Mouse (Mus musculus): ENCODE data around the gene Olfr331. TPM values are rescaled to one million over a fixed set of nuclear protein-coding genes. Genes with fewer than 3 reads are reported as not detected.
"Not testable (repeated sequence)": the region's sequence is repeated elsewhere in the genome, so short reads cannot be mapped to it uniquely, and the experiment has no call there.

Olfr331 gene
- polyA plus RNA-seq (2016; fragmentation: Nextera tagmentation; extraction: Ambion mirVana), result not detected in 2 replicates

- H3K27ac ChIP-seq; H3K9me3 ChIP-seq; H3K4me1 ChIP-seq; DNase-seq (ENCODE audit: extremely low spot score, low spot score); H3K27me3 ChIP-seq (ENCODE audit: poor library complexity, severe bottlenecking); H3K36me3 ChIP-seq (replicated peaks); H3K4me3 ChIP-seq: not testable (repeated sequence)
Observed at GRCm38 (mm10) chr11:58502472-58502871, at the start of gene Olfr331. TSS of gene Olfr331 (minus strand) at chr11:58502572.

- Histone ChIP-seq H3K4me1 (no peaks in the 10 kb centered on the region), H3K27me3 (ENCODE audit: poor library complexity, severe bottlenecking) (no peaks in the 10 kb centered on the region), H3K36me3 (replicated peaks) (no peaks in the 10 kb centered on the region), H3K27ac (no peak within 1 kb of the TSS), H3K9me3 (no peaks in the 10 kb centered on the region), H3K4me3 (no peak within 1 kb of the TSS)
- WGBS, result 83% methylated on average over 5 of the region's 5 CpGs
- no peak for DNase-seq (ENCODE audit: extremely low spot score, low spot score)
Observed at GRCm38 (mm10) chr11:58546322-58546721, 44.0 kb upstream of the Olfr331 start, which contains the start of gene Olfr329-ps. TSS of gene Olfr329-ps (minus strand) at chr11:58546422.

- H3K27ac ChIP-seq; H3K36me3 ChIP-seq (replicated peaks); H3K27me3 ChIP-seq (ENCODE audit: poor library complexity, severe bottlenecking); H3K4me1 ChIP-seq; DNase-seq (ENCODE audit: extremely low spot score, low spot score); H3K4me3 ChIP-seq; H3K9me3 ChIP-seq: not testable (repeated sequence)
Observed at GRCm38 (mm10) chr11:58534736-58535135, 32.4 kb upstream of the Olfr331 start, which contains the start of gene Olfr330. TSS of gene Olfr330 (minus strand) at chr11:58534836.

- H3K27me3 ChIP-seq (ENCODE audit: poor library complexity, severe bottlenecking); DNase-seq (ENCODE audit: extremely low spot score, low spot score); H3K9me3 ChIP-seq; H3K36me3 ChIP-seq (replicated peaks); H3K27ac ChIP-seq; H3K4me3 ChIP-seq; H3K4me1 ChIP-seq: not testable (repeated sequence)
- 92% methylated on average over 8 of the region's 9 CpGs for WGBS
Observed at GRCm38 (mm10) chr11:58519756-58520155, 17.4 kb upstream of the Olfr331 start.

GRCm38 (mm10) chr11:58518916-58519315 lies 16.5 kb upstream of the Olfr331 start:
- not testable (repeated sequence) for H3K36me3 ChIP-seq (replicated peaks); DNase-seq (ENCODE audit: extremely low spot score, low spot score); H3K9me3 ChIP-seq; H3K27me3 ChIP-seq (ENCODE audit: poor library complexity, severe bottlenecking); H3K4me3 ChIP-seq; H3K4me1 ChIP-seq; H3K27ac ChIP-seq
- 94% methylated on average over 18 of the region's 18 CpGs for WGBS

GRCm38 (mm10) chr11:58509058-58509457 lies 6.7 kb upstream of the Olfr331 start:
- H3K9me3 ChIP-seq; DNase-seq (ENCODE audit: extremely low spot score, low spot score); H3K27me3 ChIP-seq (ENCODE audit: poor library complexity, severe bottlenecking); H3K36me3 ChIP-seq (replicated peaks); H3K4me3 ChIP-seq; H3K27ac ChIP-seq; H3K4me1 ChIP-seq: not testable (repeated sequence)
- 89% methylated on average over 19 of the region's 19 CpGs for WGBS

GRCm38 (mm10) chr11:58499290-58499689 lies 3.1 kb downstream of the Olfr331 start:
- Histone ChIP-seq H3K9me3 (no peaks in the 10 kb centered on the region; the same call in 1 of the 2 replicates), H3K36me3 (replicated peaks) (no peaks in the 10 kb centered on the region), H3K4me3 (no peak overlapping the region), H3K27ac (no peak overlapping the region), H3K4me1 (no peaks in the 10 kb centered on the region), H3K27me3 (ENCODE audit: poor library complexity, severe bottlenecking) (no peaks in the 10 kb centered on the region)
- no peak for DNase-seq (ENCODE audit: extremely low spot score, low spot score)
- 73% methylated on average over 3 of the region's 3 CpGs for WGBS

- H3K4me1 ChIP-seq, result no peaks in the 10 kb centered on the region
- no peak overlapping the region for H3K4me3 ChIP-seq
- H3K36me3 ChIP-seq (replicated peaks), result no peaks in the 10 kb centered on the region
- DNase-seq (ENCODE audit: extremely low spot score, low spot score), result no peak
- no peaks in the 10 kb centered on the region for H3K27me3 ChIP-seq (ENCODE audit: poor library complexity, severe bottlenecking)
- H3K9me3 ChIP-seq, result no peaks in the 10 kb centered on the region; the same call in 1 of the 2 replicates
- 84% methylated on average over 9 of the region's 9 CpGs for WGBS
- H3K27ac ChIP-seq, result no peak overlapping the region
Observed at GRCm38 (mm10) chr11:58498761-58499160, 3.6 kb downstream of the Olfr331 start.

- Histone ChIP-seq H3K9me3 (no peaks in the 10 kb centered on the region; the same call in 1 of the 2 replicates), H3K4me1 (no peaks in the 10 kb centered on the region), H3K27me3 (ENCODE audit: poor library complexity, severe bottlenecking) (no peaks in the 10 kb centered on the region), H3K36me3 (replicated peaks) (no peaks in the 10 kb centered on the region), H3K4me3 (no peak within 1 kb of the TSS), H3K27ac (no peak within 1 kb of the TSS)
- whole genome bisulfite sequencing, result 93% methylated on average over 2 of the region's 2 CpGs
- no peak for DNase-seq (ENCODE audit: extremely low spot score, low spot score)
Observed at GRCm38 (mm10) chr11:58492455-58492854, 9.9 kb downstream of the Olfr331 start, which contains the start of gene Olfr332. TSS of gene Olfr332 (minus strand) at chr11:58492555.

- H3K27ac ChIP-seq, result no peak within 1 kb of the TSS
- no peak within 1 kb of the TSS for H3K4me3 ChIP-seq
- no peak for DNase-seq (ENCODE audit: extremely low spot score, low spot score)
- no peaks in the 10 kb centered on the region for H3K4me1 ChIP-seq
- H3K9me3 ChIP-seq, result no peaks in the 10 kb centered on the region
- H3K27me3 ChIP-seq (ENCODE audit: poor library complexity, severe bottlenecking), result no peaks in the 10 kb centered on the region
- H3K36me3 ChIP-seq (replicated peaks), result no peaks in the 10 kb centered on the region
Observed at GRCm38 (mm10) chr11:58462170-58462569, 40.2 kb downstream of the Olfr331 start, which contains the start of gene Olfr30. TSS of gene Olfr30 (minus strand) at chr11:58462270.

- Histone ChIP-seq H3K9me3 (peaks cover 4% of the 10 kb centered on the region; the same call in 1 of the 2 replicates), H3K4me3 (no peak overlapping the region), H3K4me1 (no peaks in the 10 kb centered on the region), H3K36me3 (replicated peaks) (no peaks in the 10 kb centered on the region), H3K27ac (no peak overlapping the region), H3K27me3 (ENCODE audit: poor library complexity, severe bottlenecking) (no peaks in the 10 kb centered on the region)
- DNase-seq (ENCODE audit: extremely low spot score, low spot score), result no peak
- 59% methylated on average over 4 of the region's 4 CpGs for WGBS
Observed at GRCm38 (mm10) chr11:58453592-58453991, 48.8 kb downstream of the Olfr331 start.

- DNase-seq (ENCODE audit: extremely low spot score, low spot score), result no peak
- H3K27ac ChIP-seq, result no peak within 1 kb of the TSS
- H3K27me3 ChIP-seq (ENCODE audit: poor library complexity, severe bottlenecking), result no peaks in the 10 kb centered on the region
- WGBS, result 93% methylated on average over 9 of the region's 9 CpGs
- no peak within 1 kb of the TSS for H3K4me3 ChIP-seq
- no peaks in the 10 kb centered on the region for H3K36me3 ChIP-seq (replicated peaks)
- H3K9me3 ChIP-seq, result peaks cover 4% of the 10 kb centered on the region; the same call in 1 of the 2 replicates
- no peaks in the 10 kb centered on the region for H3K4me1 ChIP-seq
Observed at GRCm38 (mm10) chr11:58452759-58453158, 49.6 kb downstream of the Olfr331 start, which contains the start of gene Lypd9. TSS of gene Lypd9 (minus strand) at chr11:58452923.
